Mouse (Mus musculus): ENCODE results near the gene Lnpk. TPM values are rescaled to one million over a fixed set of nuclear protein-coding genes. Genes with fewer than 3 reads are reported as not detected.

Gene Lnpk
- 10 to 100 TPM; 70.4 to 78.0 TPM for total RNA-seq (2021)

DNA sequence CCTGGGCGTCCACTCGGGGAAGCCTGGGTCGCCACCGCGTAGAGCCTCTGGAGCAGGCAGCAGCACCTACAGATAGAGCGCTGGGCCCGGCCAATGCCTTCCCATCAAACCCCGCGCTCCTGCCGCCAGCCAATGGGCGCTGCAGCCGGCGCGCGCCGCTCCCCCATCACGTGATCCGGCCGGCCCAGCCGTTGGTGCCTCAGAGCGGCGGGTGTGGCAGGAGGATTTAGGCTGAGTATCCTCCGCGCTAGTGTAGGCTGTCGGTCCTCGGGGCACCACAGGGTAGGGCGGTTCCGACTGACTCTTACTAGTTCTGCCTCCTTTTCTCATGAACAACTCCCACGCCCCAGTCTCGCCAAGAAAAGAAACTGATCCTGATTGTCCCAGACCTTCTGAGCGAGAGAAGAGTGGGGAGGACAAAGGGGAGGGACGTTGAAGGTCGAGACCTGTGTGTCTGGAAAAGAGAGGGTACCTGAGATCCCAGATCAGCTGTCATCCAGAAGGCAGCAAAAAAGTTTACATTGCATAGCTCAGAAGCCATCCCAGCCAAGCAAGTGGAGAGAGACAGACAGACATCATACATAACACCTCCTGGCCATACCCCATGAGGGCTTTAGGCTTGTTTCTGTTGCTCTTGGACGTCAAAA is at the start of gene Lnpk:
Gene Lnpk (minus strand): TSS at position 593 of the 647 bp plus-strand sequence.
- intact Hi-C loops (cut with DNase I), result no loop called here

GRCm38 (mm10) chr2:74620368-74620767 is 41.1 kb upstream of the Lnpk start:
- intact Hi-C loops (cut with DNase I), result no loop called here
- no peak for DNase-seq (ENCODE audit: low spot score in 2 of 2)

More for the DNA sequence above, at the start of gene Lnpk:
- DNase-seq (ENCODE audit: low spot score in 2 of 2), result peak; percentile 93 to 96

GRCm38 (mm10) chr2:74619676-74620246 is 40.5 kb upstream of the Lnpk start:
- intact Hi-C loops (cut with DNase I), result no loop called here
- no peak for DNase-seq (ENCODE audit: low spot score in 2 of 2)

DNA sequence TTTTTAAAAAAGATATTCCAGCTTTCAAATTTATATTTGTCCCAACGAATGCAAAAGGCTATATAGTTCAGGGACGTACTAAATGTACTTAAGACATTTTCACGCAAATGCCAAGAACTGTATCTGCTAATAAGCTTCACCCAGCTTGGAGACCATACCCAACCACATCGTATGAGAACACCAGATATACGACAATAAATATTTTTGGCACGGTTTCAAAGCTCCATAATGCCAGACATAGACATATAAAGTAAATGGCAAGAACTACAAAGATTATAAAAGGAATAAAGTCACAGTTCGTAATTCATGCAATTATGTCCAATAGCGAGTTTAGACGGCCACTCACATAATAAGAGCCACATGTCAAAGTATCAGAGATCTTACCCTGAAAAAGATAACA is 38.5 kb upstream of the Lnpk start:
- no peak for DNase-seq (ENCODE audit: low spot score in 2 of 2)
- intact Hi-C loops (cut with DNase I), result no loop called here

DNA sequence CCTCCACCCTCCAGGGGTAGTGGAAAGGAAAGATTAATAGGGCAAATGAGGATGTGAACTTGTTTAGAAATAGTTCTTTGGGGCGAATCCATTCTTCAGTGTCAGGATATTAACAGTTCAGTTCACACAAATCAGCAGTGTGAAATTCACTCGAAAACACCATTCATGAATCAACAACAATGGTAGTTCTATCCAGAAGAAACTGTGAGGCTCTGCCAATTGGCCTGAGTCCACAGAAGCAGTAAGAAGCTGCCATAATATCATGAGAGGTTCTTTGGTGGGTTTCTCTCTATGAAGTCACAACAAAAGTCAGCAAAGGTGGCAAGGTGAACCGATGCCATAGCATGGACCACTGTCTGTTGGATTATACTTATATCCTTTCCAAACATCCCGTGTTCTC is 32.2 kb upstream of the Lnpk start:
- intact Hi-C loops (cut with DNase I), result no loop called here
- no peak for DNase-seq (ENCODE audit: low spot score in 2 of 2)

GRCm38 (mm10) chr2:74609350-74609749 is 30.1 kb upstream of the Lnpk start:
- intact Hi-C loops (cut with DNase I), result no loop called here

DNA sequence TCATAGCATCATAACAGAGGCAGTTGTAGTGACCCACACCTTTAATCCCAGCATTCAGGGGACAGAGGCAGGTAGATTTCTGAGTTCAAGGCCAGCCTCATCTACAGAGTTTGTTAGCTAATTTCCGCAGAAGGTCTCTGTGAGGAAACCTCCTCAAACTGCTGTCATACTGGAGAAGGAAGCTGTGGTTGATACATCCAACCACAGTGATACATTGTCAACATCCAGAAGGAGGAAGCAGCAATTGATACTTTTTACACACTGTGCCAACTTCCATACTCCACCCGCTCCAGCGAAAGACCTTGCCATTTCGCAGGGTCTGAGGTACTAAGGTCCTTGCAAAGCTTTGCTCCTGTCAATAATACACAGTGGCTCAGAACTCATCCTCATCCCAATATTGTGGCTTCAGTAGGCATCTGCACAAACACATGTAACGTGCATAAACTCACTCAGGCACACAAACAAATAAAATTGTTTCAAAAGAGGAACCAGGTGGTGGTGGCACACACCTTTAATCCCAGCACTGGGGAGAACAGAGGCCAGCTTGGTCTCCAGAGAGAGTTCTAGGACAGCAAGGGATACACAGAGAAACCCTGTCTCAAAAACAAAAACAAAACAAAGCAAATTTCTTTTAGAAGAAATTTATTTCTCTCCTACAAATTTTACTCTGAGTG is 27.0 kb upstream of the Lnpk start:
- no peak for DNase-seq (ENCODE audit: low spot score in 2 of 2)
- intact Hi-C loops (cut with DNase I), result no loop called here

More at GRCm38 (mm10) chr2:74609350-74609749, 30.1 kb upstream of the Lnpk start:
- DNase-seq (ENCODE audit: low spot score in 2 of 2), result no peak

- intact Hi-C loops (cut with DNase I), result no loop called here
- no peak for DNase-seq (ENCODE audit: low spot score in 2 of 2)
Measured at GRCm38 (mm10) chr2:74604011-74604410, 24.8 kb upstream of the Lnpk start.

GRCm38 (mm10) chr2:74602483-74602882 is 23.2 kb upstream of the Lnpk start:
- intact Hi-C loops (cut with DNase I), result no loop called here

GRCm38 (mm10) chr2:74597169-74597568 is 17.9 kb upstream of the Lnpk start:
- intact Hi-C loops (cut with DNase I), result no loop called here
- no peak for DNase-seq (ENCODE audit: low spot score in 2 of 2)

More at GRCm38 (mm10) chr2:74602483-74602882, 23.2 kb upstream of the Lnpk start:
- no peak for DNase-seq (ENCODE audit: low spot score in 2 of 2)

DNA sequence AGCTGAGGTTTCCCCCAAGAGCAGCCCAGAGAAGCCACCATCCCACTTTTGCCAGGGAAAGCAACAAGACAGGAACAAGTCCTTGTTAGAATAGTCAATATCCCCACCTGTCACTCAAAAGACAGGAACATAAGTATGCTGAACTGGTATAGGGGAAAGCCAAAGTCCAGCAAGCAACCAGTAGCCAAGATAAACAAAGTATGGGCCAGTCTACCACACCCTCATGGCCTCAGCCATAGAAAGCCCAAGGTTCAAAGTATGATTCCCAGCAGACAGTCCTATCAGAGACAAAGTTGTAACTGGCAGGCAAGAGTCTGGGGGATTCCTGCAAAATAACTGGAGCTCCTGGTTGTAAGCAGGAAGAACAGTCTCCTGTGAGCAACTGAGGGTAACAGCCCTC is 16.9 kb upstream of the Lnpk start:
- DNase-seq (ENCODE audit: low spot score in 2 of 2), result no peak

GRCm38 (mm10) chr2:74578146-74578842 is 941 bp downstream of the Lnpk start:
- peak in 1 of 2 experiments; percentile 46 for DNase-seq (ENCODE audit: low spot score in 2 of 2)
- intact Hi-C loops (cut with DNase I), result no loop called here

More for the DNA sequence above, 16.9 kb upstream of the Lnpk start:
- intact Hi-C loops (cut with DNase I), result no loop called here

GRCm38 (mm10) chr2:74570390-74570789 is 8.8 kb downstream of the Lnpk start:
- intact Hi-C loops (cut with DNase I), result no loop called here
- no peak for DNase-seq (ENCODE audit: low spot score in 2 of 2)

DNA sequence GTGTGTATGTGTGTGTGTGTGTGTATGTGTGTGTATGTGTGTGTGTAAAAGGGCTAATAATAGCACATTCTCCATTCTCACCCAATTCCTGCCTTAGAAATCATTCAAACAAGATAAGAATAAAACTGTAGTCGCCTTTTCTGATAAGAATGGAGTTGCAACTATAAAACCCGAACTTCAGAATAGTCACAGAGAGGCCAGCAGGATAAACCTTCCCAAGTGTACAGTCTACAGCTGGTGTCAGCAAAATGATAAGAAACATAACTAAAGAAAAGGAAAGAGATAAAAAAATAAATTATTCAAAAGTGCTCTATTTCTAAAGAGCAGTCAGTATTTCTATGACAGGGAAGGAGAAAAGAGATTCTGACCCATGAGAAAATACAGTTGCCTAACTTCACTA is 19.4 kb downstream of the Lnpk start:
- intact Hi-C loops (cut with DNase I), result no loop called here
- DNase-seq (ENCODE audit: low spot score in 2 of 2), result no peak

- intact Hi-C loops (cut with DNase I), result no loop called here
- no peak for DNase-seq (ENCODE audit: low spot score in 2 of 2)
Measured at GRCm38 (mm10) chr2:74559092-74559491, 20.1 kb downstream of the Lnpk start.

DNA sequence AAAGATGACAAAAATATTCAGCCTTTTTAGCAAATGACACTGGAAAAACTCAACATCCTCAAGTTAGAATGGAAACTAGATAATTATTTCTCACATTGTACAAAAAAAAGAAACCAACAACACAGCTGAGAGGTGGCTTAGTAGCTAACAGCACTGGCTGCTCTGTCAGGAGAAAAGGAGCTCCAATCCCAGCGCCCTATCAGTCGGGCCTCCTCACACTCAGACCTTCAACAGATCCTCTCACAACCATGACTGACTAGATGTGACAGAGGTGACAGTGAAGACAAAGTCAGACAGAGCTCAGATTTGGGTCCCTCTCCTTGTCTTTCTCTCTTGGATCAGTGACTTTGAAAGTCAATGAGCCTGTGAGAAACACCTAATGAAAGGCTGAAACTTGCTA is 21.8 kb downstream of the Lnpk start:
- intact Hi-C loops (cut with DNase I), result no loop called here
- no peak for DNase-seq (ENCODE audit: low spot score in 2 of 2)

DNA sequence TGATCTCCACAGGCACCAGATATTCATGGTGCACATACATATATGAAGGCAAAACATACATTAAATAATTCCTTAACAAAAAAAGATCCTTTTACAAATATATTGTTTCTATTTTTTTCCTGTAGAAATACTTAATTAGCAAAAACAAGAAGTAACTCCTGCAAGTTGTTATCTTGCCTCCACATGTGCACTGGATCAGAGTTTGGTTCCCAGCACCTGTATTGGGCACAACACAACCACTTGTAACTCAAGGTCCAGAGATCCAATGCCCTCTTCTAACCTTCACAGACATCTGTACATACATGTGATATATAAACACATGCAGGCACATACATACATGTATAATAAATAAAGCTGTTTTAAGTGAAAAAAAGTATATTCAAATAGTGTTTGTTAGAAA is 27.3 kb downstream of the Lnpk start:
- DNase-seq (ENCODE audit: low spot score in 2 of 2), result no peak
- intact Hi-C loops (cut with DNase I), result no loop called here

GRCm38 (mm10) chr2:74548306-74548705 is 30.9 kb downstream of the Lnpk start:
- DNase-seq (ENCODE audit: low spot score in 2 of 2), result no peak
- intact Hi-C loops (cut with DNase I), result no loop called here

DNA sequence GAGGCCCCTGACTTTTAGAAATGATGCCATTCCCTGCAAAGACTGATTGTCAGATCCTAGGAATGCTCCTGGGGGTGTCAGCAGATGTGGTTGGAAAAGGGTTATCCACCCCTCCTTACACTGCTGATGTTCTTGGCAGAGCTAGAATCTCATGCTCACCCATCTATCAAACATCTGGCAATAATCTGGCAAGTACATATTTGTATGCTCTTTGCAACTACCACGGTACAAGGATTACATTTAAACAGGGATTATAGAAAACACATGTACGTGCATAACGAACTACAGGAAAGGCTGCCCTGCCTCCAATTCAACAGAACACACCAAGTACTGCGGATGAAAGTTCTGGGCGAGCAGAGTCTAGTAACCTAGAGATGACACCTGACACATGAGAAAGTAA is 70.9 kb downstream of the Lnpk start:
- no peak for DNase-seq (ENCODE audit: low spot score in 2 of 2)
- intact Hi-C loops (cut with DNase I), result no loop called here

- intact Hi-C loops (cut with DNase I), result no loop called here
- no peak for DNase-seq (ENCODE audit: low spot score in 2 of 2)
Measured at GRCm38 (mm10) chr2:74506439-74506838, 72.8 kb downstream of the Lnpk start.
